Mouse (Mus musculus) T-helper 1 cell (primary cell): Measurements from ENCODE around the gene Gm12253.

Source experiments
- in situ Hi-C: fragments of 300-600 bp; cut with MboI, MseI; formaldehyde crosslinking; loops from one replicate; pipeline ENCODE4 v1.15.1; 2025; ENCODE audit warnings: high pct_unique_total_duplicates

Gene Gm12253

GRCm38 (mm10) chr11:58432259-58432658, at the start of gene Gm12253:
Gene Gm12253, plus strand, starts transcription at chr11:58432559.
- in situ Hi-C loops: no loop called here

DNA sequence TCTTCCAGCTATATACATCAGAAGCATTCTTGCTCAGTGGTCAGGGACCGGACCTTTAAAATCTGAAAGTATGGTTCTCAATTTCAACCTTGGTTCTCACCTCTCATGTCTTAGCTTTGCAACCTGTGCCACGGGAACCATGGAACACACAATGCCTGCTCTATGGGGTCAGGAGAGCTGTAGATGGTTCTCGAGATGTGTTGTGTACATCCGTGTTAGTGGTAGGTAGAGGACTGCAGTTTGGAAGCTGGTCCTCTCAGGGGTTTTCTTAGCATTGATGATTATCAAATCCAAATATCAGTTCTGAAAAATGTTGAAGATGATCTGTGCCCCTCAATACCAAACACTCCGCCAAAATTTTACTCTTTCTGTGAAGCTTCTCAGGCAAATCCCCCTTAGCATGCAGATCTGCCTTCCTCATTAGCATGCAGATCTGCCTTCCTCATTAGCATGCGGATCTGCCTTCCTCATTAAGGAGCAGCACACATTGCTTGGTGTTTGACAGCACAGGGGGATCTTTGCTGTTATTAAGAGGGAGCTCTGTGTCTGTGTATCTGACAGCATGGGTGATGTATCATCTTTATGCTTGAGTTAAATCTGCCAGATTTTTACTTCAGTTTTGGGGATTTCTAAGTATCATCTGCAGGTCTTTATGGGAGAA, 32.2 kb upstream of the Gm12253 start:
- in situ Hi-C loops: loop anchor here (10.0 kb wide), 1 partner anchor 235 kb away; the partner anchor contains the start of gene Olfr323

DNA sequence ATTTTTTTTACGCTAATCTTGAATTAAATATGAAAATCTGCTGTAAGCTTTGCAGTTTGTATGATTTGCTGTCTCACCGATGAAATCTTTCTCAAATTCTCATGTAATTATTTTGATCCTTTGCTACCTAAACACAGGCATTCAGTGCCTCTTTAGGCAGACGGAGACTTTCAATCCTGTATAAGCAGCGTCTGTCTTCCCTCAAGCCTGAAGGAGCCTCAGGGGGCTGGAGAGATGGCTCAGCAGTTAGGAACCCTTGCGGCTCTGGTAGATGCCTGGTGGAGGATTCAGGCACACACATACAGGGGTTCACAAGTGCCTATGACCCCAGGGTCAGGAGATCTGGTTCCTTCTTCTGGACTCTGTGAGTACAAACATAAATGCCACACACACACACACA, 31.7 kb upstream of the Gm12253 start:
- in situ Hi-C loops: loop anchor here (10.0 kb wide), 1 partner anchor 234 kb away; the partner anchor contains the start of gene Olfr323

DNA sequence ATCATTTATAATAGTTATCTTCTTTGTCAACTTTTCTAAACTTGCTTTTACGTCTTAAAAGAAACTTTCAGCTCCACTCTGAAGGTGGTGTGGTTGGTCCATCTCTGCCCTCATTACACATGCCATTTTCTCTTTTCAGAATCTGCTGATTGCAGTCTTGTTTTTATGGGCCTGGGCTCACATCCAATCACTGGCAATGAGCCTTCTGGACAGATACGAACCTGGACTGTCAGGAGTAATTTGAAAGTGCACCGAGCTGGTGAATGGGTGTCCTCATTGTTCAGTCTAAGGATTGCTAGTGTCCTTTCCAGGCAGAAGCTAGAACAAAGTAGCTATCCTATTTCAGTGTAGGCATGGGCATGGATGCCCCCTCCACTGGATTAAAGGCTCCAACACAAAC, 24.3 kb upstream of the Gm12253 start:
- in situ Hi-C loops: loop anchor here (10.0 kb wide), 1 partner anchor 227 kb away; the partner anchor contains the start of gene Olfr323

GRCm38 (mm10) chr11:58418336-58418735, 14.0 kb upstream of the Gm12253 start:
- in situ Hi-C loops: no loop called here

DNA sequence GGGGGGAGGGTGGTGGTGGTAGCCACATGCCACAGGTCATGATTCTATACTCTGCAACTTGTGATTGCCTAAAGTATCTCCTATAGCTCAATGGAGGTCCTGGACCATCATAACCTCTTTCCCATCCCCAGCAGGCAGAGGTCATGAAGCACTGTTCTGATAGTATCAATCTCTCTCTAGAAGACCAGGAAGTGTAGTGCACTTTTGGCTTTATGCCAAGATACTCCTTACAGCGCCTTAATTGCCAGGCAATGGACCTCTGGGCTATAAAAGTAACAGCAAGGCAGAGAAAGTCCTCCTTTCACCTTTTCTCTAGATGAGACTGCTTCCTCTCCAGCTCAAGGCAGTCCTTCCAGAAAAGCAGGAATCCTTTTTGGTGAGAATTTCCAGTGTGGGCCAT, 11.5 kb upstream of the Gm12253 start, which contains the start of gene 1810065E05Rik:
Gene 1810065E05Rik (plus strand): TSS at position 297 of the 400 bp plus-strand sequence.
- in situ Hi-C loops: no loop called here

DNA sequence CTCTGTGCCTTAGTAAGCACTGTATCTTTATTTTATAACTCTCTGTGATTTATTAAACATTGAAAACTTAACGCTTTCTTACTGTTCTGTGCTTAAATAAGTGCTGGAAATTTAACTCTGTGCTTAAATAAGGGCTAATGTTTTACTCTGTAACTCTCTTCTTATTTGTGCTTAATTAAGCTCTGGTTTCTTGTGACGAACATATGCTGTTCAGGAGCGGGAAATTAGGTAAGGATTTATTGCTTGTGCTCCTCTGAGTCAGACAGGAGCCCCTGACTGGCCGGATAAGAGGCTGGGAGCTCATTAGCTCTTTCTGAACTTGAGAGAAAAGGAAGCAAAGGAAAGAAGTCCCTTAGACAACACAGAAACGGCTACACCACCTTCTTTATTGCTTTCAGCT, 5.5 kb downstream of the Gm12253 start:
- in situ Hi-C loops: no loop called here

GRCm38 (mm10) chr11:58452759-58453158, 20.4 kb downstream of the Gm12253 start, which contains the start of gene Lypd9:
Gene Lypd9, minus strand, starts transcription at chr11:58452923.
- in situ Hi-C loops: no loop called here

DNA sequence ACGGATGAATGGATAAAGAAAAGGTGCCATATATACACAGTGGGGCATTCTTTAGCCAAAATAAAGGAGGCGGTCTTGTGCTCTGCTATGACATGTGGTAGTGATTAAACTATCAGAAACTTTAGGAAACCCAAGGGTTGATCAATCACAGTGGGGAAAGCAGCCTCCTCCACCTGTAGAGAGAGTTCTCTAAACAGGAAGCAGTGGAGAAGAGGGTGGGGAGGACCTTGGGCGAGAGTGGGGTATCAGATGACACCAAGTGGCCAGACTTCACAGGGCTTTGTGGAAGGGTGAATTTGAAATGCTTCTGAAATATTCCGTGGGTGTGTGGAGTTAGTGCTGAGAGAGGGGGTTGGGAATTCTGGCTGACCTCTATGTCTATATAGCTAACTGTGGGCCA, 21.2 kb downstream of the Gm12253 start:
- in situ Hi-C loops: no loop called here

GRCm38 (mm10) chr11:58462170-58462569, 29.8 kb downstream of the Gm12253 start, which contains the start of gene Olfr30:
Gene Olfr30, minus strand, starts transcription at chr11:58462270.
- in situ Hi-C loops: no loop called here
